Mouse (Mus musculus) spleen, adult 2 months (tissue): ENCODE data around the gene Yae1d1. TPM values are rescaled to one million over a fixed set of nuclear protein-coding genes. Genes with fewer than 3 reads are reported as not detected.
"Not testable (repeated sequence)": the region's sequence is repeated elsewhere in the genome, so short reads cannot be mapped to it uniquely, and the experiment has no call there.

ENCODE experiments used
- DNase-seq, 2 experiments: peaks; one replicate each; pipeline versions ENCODE4 v3.0.0 to v3.0.0-alpha.2; 2012 to 2021; ENCODE audit warnings: low spot score in 2 of 2, low read depth in 1 of 2
- H3K27ac ChIP-seq: fragments of 200-500 bp; 2 replicates; pipeline ENCODE4 v1.5.1; 2012; ENCODE audit warnings: low read length, inconsistent platforms; ENCODE audit not compliant: insufficient read depth
- H3K27me3 ChIP-seq: fragments of 200-500 bp; 2 replicates; pipeline ENCODE4 v1.6.1; 2012; ENCODE audit warnings: mild to moderate bottlenecking, moderate library complexity, low read length, inconsistent platforms; ENCODE audit not compliant: control insufficient read depth, insufficient read depth
- H3K36me3 ChIP-seq: fragments of 200-500 bp; 2 replicates; pipeline ENCODE4 v1.6.1; 2012; ENCODE audit warnings: mild to moderate bottlenecking, low read length, inconsistent platforms; ENCODE audit not compliant: control insufficient read depth, insufficient read depth
- H3K4me1 ChIP-seq: fragments of 200-500 bp; 2 replicates; pipeline ENCODE4 v1.6.1; 2011; ENCODE audit warnings: inconsistent platforms; ENCODE audit not compliant: control insufficient read depth, insufficient read depth, insufficient read length
- H3K4me3 ChIP-seq: fragments of 200-500 bp; 2 replicates; pipeline ENCODE4 v1.5.1; 2011; ENCODE audit warnings: mild to moderate bottlenecking, inconsistent platforms; ENCODE audit not compliant: insufficient read depth, insufficient read length; ENCODE audit errors: extremely low read depth
- CTCF ChIP-seq: fragments of 200-500 bp; IDR thresholded peaks from 2 replicates; pipeline ENCODE4 v1.5.1; 2011; ENCODE audit warnings: mild to moderate bottlenecking, inconsistent platforms; ENCODE audit not compliant: insufficient read depth, insufficient read length, insufficient replicate concordance; ENCODE audit errors: extremely low read depth
- POLR2A ChIP-seq: fragments of 200-500 bp; IDR thresholded peaks from 2 replicates; pipeline ENCODE4 v1.6.1; 2011; ENCODE audit warnings: low read depth, low read length, inconsistent platforms
- WGBS: fragments of 180-500 bp; shearing (Covaris S2); methylation state at CpG from one replicate; pipeline ENCODE4 v1.1.7; 2018; 5-methylcytosine and 5-hydroxymethylcytosine counted together
- polyA plus RNA-seq: library from polyadenylated mRNA; depleted of rRNA; stranded (reverse); fragments of >200 nt; gene quantifications from 2 replicates; pipeline ENCODE4 v1.2.3, GENCODE M21; 2012

The Yae1d1 gene
- polyA plus RNA-seq, 1 experiment, result 2.7 TPM

- TF ChIP-seq CTCF, result no peak
- no peak for TF ChIP-seq POLR2A
Measured at GRCm38 (mm10) chr13:17960613-17961012, 32.5 kb downstream of the Yae1d1 start.

GRCm38 (mm10) chr13:17954282-17954681 lies 38.9 kb downstream of the Yae1d1 start:
- 67% methylated on average over 1 of the region's 1 CpGs for WGBS

More at GRCm38 (mm10) chr13:17960613-17961012, 32.5 kb downstream of the Yae1d1 start:
- Histone ChIP-seq H3K4me3 (no peak overlapping the region), H3K27ac (no peak overlapping the region), H3K4me1 (no peaks in the 10 kb centered on the region), H3K36me3 (no peaks in the 10 kb centered on the region), H3K27me3 (no peaks in the 10 kb centered on the region)
- WGBS, result 68% methylated on average over 7 of the region's 7 CpGs
- no peak for DNase-seq

GRCm38 (mm10) chr13:17950581-17950980 lies 42.6 kb downstream of the Yae1d1 start:
- WGBS, result 94% methylated on average over 8 of the region's 8 CpGs

More at GRCm38 (mm10) chr13:17954282-17954681, 38.9 kb downstream of the Yae1d1 start:
- TF ChIP-seq CTCF (no peak), POLR2A (no peak)
- Histone ChIP-seq H3K4me3 (no peak overlapping the region), H3K4me1 (no peaks in the 10 kb centered on the region), H3K27me3 (no peaks in the 10 kb centered on the region), H3K27ac (no peak overlapping the region), H3K36me3 (no peaks in the 10 kb centered on the region)
- no peak for DNase-seq

GRCm38 (mm10) chr13:17949555-17949954 lies 43.6 kb downstream of the Yae1d1 start:
- Histone ChIP-seq H3K27ac (no peak overlapping the region), H3K4me1 (no peaks in the 10 kb centered on the region), H3K36me3 (no peaks in the 10 kb centered on the region), H3K27me3 (no peaks in the 10 kb centered on the region), H3K4me3 (no peak overlapping the region)
- no peak for DNase-seq
- WGBS, result 73% methylated on average over 18 of the region's 18 CpGs
- no peak for TF ChIP-seq CTCF
- no peak for TF ChIP-seq POLR2A

More at GRCm38 (mm10) chr13:17950581-17950980, 42.6 kb downstream of the Yae1d1 start:
- not testable (repeated sequence) for H3K4me3 ChIP-seq, H3K4me1 ChIP-seq, H3K27me3 ChIP-seq, H3K36me3 ChIP-seq, DNase-seq, H3K27ac ChIP-seq

- Histone ChIP-seq H3K27ac (peak within 1 kb of the TSS; percentile 83), H3K4me3 (peak within 1 kb of the TSS; percentile 67), H3K36me3 (no peaks in the 10 kb centered on the region), H3K27me3 (no peaks in the 10 kb centered on the region), H3K4me1 (peaks cover 4% of the 10 kb centered on the region; the same call in 1 of the 2 replicates)
- peak; percentile 64 to 93 for DNase-seq
- WGBS, result 8% methylated on average over 69 of the region's 69 CpGs
- TF ChIP-seq CTCF (no peak), POLR2A (no peak; the same call in none of the 2 replicates)
Measured at GRCm38 (mm10) chr13:17944078-17944917, 48.9 kb downstream of the Yae1d1 start, which contains the start of gene Rala. Rala (minus strand) TSS chr13:17944239.

GRCm38 (mm10) chr13:17943306-17944077 lies 49.7 kb downstream of the Yae1d1 start:
- Histone ChIP-seq H3K4me3 (peak overlapping the region; percentile 67), H3K27me3 (no peaks in the 10 kb centered on the region), H3K36me3 (no peaks in the 10 kb centered on the region), H3K4me1 (peaks cover 4% of the 10 kb centered on the region; the same call in 1 of the 2 replicates), H3K27ac (peak overlapping the region; percentile 83)
- WGBS, result under 1% methylated on average over 67 of the region's 70 CpGs
- TF ChIP-seq POLR2A, result no peak
- no peak for TF ChIP-seq CTCF
- peak in 1 of 2 experiments; percentile 6 for DNase-seq
